Mouse (Mus musculus): Measurements from ENCODE around the gene D130052B06Rik.

D130052B06Rik gene

DNA sequence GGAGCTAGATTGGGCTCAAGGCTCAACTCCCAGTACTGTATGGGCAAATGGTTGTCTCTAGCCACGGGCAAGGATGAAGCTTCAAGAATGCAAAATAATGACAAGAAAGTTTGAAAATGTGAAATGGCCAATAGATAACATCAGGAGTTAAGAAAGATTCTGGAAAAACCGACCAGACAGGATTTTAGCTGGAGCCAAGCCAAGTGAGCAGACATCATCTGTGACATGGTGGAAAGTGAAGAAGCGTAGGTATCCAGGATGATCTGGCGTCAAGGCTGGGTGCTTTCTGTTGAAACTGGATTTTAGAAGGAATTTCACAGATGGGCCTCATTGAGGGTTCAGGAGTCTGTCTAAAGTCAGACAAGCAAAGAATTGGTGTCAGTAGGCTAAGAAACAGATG, at the start of gene D130052B06Rik:
Gene D130052B06Rik (plus strand): TSS at position 317 of the 400 bp plus-strand sequence.
- DNase-seq (ENCODE audit: low read depth) = no peak

DNA sequence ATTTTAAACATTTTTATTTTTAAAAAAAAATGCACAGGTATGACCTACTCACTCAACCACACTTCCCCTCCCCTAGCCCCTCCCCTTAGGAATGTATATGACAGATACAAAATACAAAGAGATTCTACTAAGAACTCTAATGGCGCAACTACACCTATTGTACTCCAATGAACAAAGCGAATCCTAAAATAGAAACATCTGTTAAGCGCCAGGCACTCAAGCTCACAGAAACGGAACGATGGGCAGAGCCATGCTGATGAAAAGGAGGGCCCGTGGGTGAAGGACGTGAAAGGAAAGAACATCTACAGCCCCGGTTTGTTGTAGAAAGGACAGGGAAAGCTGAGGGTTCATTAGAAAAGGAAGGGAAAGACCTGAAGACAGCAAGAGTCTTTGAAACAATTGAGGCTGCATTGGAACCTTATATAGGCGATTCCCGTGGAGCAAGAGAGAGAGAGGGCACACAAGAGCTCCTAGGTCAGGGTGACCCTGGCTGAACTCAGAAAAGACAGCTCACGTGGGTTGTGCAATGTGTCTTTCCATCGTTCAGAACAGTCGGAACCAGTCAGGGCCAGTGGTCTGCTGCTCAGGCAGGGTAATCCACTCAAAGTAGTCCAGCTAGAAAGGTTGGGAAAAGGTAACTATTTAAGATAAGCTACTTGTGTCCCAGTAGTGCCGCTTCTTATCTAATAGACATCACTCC, 48.1 kb upstream of the D130052B06Rik start:
- DNase-seq (ENCODE audit: low read depth) = no peak

DNA sequence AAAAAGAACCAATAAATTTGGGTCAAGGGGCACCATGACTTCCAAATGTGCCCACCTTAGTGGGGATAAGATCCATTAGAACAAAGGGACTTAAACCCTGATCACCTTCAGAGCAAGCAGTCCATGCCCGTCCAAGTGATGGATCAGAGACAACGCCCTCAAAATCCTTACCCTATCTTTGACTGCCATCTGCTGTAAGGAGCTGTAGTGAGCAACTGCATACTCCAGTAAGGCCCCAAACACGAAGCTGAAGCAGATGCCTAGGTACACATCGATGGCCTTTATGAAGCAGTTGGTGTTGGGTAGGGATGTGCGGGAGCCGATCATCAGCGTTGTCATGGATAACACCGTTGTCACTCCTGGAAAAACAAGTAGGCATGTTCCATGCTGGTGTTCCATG, 45.0 kb upstream of the D130052B06Rik start:
- peak; percentile 26 for DNase-seq (ENCODE audit: low read depth)

DNA sequence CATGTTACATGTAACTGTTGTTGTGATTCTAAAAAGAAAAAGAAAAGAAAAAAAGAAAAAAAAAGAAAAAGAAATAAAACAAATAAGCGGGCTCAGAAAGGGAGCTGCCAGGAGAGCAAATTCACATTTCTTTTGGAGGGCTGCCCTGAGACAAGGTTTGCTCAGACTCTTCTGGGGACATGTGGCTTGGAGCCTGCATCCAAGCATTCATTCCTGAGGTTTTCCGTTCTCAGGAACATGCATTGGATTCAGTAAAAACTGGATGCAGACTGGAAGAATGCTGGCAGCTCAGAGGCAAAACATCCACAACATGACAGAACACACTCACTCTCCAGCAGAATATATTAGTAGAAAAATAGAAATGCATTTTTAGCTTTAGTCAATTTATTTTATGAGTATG, 35.2 kb upstream of the D130052B06Rik start:
- DNase-seq (ENCODE audit: low read depth) = no peak

DNA sequence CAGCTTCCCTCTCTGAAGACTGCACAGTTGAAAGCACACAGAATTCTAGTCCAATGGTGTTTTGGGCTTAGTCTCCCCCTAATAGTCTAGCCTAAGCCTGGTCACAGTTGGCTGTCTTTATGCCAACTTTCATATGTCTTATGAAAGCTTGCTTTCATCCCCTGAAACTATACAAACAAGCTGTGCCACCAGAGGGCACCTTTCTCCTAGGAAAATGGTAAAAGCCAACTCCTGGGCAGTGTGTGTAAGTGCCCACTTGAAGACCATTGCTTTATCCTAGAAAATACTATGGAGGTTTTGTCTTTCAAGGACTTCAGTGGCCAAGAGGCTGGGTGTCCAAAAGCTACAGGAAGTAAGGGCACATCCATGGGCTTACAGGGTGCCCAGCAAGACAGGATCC, 28.7 kb upstream of the D130052B06Rik start:
- DNase-seq (ENCODE audit: low read depth) = peak; percentile 49

DNA sequence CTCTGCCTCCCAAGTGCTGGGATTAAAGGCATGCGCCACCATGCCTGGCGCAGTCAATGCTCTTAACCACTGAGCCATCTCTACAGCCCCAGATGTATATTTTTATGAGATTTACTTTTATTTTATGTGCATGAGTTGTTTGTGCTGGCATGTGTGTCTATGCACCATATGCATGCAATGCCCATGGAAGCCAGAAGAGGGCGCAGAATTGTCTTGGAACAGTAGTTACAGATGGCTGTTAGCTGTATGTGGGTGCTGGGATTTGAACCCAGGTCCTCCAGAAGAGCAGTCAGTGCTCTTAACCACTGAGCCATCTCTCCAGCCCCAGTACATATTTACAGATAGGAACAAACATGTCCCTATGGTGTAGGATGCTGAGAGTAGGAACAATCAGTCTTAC, 24.2 kb upstream of the D130052B06Rik start:
- DNase-seq (ENCODE audit: low read depth) = peak; percentile 17

DNA sequence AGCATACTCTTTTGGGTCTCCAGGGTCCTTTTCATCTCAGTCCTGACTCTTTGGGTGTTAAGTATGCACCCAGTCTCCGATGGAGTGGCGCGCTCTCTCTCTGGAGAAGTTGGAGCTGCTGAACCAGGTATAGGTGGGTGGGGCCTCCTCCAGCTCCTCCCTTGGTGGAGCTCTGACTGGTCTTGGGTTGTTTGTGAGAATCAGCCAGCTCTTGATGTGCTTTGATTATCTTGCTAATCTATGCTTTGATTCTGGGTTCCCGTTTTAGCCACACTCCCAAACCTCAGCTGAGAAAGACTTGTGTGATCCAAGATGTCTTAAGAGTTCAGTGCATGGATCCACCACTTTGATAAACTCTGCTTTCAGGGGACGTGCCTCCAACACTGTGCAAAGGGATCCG, 20.2 kb upstream of the D130052B06Rik start, which contains the start of gene Gabrp:
Gene Gabrp (minus strand): TSS at position 101 of the 400 bp plus-strand sequence.
- no peak for DNase-seq (ENCODE audit: low read depth)

DNA sequence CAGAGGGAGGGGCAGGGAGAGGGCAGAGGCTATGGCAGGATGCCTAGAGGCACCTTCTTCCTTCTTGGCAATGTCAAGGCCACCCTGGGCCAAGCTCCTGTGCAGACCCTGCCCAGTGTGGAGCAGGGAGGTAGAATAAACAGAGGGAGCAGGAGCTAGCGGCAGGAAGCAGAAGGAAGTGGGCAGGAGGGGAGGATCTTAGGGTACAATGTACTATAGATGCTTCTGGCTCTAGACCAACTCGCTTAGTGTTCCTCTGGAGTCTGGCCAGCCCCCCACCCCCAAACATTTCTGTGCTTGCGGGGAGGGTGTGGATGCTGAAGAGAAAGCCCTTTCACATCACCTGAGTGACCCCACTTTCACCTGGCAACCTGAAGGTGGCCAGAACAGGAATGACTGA, 19.5 kb upstream of the D130052B06Rik start:
- no peak for DNase-seq (ENCODE audit: low read depth)

DNA sequence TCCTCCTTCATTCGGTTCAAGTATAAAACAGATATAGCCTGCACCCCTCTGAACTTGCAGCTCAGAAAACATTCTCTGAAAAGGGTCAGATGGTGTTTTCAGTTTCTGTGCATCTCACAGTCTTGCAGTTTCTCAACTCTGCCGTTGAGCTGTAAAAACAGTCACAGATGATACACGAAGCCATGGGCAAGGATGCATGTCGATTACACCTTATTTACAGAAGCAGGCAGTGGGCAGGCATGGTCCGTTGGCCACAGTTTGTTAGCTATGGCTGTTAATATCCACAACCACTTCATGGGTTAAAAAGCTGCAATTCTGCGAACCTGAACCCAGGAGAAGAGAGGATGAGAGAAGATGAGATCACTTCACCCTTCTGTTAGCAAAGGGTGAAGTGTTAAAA, 12.5 kb upstream of the D130052B06Rik start:
- DNase-seq (ENCODE audit: low read depth) = no peak

DNA sequence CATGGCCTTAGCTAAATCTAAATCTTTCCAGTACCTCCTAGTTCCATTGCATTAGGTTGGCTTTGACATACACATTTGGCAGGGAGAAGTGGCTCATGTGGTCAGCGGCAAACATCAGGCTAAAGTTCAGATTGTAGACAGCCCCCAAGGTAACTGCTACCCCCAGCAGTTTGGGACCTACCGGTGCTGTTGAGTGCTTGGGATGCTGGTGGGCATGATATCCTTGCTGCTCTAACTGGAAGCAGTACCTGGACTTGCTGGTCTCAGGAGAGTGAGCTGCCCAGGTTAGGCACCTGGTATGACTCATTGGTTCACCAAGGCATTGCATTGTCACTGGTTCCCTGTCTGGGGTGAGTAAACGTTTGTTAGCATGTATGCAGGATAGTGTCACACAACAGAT, 8.3 kb upstream of the D130052B06Rik start:
- no peak for DNase-seq (ENCODE audit: low read depth)

DNA sequence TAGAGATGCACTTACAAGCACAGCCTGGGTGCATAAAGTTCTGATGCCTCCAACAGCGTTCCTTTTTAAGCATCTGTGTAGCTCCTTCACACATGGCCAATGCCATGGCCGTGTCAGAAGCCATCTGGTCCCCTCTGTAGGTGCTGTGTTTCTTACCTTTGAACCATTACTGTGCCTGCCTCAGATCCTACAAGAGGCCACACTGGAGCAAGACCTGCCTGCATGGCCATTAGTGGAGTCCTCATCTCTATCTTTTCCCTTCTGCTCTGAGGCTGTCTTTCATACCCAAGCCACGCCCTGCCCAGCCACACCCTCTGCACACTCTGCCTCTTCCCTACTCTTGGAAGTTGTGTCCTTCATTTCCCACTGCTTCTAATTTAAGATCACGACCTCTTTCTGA, 6.3 kb upstream of the D130052B06Rik start:
- no peak for DNase-seq (ENCODE audit: low read depth)

DNA sequence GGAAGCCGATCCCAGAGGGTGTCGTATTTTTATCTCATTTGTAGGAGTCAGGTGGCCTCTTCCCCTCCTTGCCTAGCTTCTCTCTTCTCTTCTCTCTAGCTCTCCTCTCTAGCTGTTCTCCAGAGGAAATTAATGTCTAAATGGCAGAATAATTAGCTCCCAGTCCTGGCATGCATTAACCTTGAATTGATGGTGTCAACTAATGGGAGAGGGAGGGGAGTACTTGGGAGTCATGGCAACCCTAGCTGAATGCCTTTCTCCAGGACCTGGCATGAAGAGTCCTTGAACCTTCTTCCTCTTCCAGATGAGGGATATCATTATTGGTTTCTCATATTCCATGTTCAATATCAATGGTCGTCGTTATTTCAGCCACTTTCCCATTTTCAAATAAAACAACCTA, 2.4 kb upstream of the D130052B06Rik start:
- no peak for DNase-seq (ENCODE audit: low read depth)

DNA sequence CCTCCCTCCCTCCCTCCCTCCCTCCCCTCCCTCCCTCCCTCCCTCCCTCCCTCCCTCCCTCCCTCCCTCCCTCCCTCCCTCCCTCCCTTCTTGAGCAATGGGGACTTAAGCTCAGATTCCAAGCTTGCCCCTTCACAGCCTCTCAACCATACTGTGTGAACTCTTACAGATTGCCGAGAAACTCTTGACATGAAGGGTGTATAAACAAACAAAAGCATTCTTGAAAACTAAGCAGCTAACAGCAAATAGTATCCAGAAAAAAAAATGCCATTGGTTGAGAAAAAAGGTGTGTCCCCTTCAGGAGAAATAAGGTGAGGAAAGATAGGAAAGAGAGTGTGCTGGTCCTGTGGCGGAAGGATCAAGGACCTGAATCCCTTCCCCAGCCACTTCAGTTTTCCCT, 4.1 kb downstream of the D130052B06Rik start:
- DNase-seq (ENCODE audit: low read depth) = no peak

DNA sequence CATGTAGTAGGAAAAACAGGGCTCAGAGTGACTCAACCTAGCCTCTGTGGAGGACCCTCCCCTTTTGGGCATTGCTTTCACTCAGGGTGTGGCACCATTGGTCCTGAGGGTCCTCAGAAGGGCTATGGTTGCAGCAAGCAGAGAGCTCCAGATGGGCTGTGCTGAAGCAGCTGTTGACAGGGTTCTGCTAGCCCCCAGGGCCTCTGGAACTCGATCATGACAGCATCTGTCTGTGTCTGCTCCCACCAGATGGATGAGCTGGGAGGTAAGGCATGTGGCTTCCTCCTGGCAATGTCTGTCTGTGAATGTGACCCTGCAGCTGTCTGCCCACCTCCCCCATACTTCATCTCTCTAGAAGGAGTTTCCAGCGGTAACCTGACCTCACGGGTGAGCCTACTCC, 8.7 kb downstream of the D130052B06Rik start:
- no peak for DNase-seq (ENCODE audit: low read depth)

DNA sequence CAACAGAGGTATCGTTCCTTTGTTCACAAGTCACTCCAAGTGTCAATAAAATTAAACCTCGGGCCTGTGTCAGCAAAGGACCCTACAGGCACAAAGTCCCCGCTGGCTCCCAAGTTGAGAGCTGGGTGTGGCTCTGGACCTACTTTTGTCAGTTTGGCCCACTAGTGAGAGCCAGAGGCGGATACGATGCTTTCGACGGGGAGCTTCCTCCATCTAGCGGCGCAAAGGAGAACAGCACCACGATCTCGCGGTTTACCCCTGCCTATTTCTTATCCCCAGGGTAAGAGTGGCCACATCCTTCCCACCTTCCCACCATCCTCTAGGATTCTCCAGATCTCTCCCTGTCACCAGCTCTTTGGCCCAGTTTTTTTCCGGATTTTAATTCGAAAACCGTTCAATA, 15.1 kb downstream of the D130052B06Rik start:
- peak; percentile 58 for DNase-seq (ENCODE audit: low read depth)

DNA sequence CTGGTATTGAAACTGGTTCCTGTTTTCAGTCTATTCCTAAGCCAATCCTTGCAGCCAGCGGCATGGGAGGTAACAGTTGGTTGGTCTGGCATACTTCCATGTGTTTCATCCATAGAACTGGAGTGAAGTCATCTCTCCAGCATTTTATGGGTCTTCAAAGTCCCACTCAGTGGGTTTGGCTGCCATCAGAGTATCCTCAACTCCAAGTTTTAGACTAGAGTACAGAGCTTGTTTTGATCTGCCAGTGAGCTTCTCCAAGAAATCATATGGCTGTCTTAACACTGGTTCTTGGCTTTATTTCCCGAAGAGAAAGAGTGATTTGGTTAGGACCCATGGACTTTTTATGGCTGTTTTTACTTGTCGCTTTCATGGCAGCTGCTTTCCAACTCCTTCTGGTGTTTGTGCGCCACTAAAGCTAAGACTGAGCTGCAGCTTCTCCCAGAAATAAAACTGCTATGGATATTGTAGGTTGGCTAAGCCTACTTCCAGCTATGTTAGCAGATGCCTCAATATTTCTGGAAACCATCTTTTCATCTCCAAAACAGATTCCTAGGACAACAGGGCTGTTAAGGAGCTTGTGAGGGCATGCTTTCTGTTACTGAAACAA, 28.1 kb downstream of the D130052B06Rik start:
- no peak for DNase-seq (ENCODE audit: low read depth)

DNA sequence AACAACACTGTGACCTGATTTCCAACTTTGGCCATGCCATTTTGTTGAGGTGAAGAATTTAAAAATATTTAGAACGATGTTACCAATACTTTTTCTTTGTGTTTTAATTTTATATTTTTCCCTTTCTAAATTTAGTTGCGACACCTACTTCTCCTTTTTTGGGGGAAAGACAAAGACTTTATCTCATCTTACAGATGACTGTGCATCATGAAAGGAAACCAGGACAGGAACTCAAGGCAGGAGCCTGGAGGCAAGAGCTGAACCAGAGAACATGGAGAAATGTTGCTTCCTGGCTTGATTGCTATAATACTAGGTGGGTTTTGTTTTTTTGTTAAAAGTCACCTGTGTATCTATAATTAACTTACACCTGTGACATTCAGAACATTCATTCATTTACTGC, 38.0 kb downstream of the D130052B06Rik start:
- DNase-seq (ENCODE audit: low read depth) = peak; percentile 84

DNA sequence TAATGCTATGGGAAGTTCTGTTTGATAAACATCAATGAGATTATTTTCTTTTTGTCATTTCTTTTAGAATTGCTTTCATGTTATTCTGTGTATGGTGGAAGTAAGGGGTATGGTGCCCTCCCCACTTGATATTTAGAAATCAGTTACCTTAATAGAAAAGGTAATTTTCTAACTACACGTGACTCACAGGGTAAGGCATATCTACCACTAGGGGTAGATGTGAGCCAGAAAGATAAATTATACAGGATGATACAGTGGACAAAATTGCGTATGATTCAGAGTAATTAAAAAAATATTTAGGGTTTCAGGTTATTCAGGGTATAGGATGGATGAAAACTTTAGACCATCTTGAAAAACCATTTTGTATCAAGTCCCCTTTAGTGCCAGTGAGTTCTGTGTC, 50.3 kb downstream of the D130052B06Rik start:
- no peak for DNase-seq (ENCODE audit: low read depth)

DNA sequence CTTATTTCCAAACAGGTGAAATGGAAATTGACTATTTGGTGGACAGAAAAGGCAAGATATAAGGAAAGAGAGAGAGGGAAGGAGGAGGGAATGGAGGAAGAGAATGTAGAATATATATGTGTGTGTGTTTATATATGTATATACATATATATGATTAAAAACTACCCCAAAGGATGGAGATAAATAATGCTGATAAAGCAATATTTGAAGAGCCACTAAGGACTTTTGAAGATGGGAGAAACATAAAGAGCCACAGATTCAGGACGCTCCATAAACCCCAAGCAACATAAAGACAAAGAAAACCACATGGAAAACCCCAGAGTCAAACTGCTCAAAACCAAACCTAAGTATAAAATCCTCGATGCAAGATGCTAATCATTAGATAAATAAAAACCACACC, 55.4 kb downstream of the D130052B06Rik start:
- no peak for DNase-seq (ENCODE audit: low read depth)

DNA sequence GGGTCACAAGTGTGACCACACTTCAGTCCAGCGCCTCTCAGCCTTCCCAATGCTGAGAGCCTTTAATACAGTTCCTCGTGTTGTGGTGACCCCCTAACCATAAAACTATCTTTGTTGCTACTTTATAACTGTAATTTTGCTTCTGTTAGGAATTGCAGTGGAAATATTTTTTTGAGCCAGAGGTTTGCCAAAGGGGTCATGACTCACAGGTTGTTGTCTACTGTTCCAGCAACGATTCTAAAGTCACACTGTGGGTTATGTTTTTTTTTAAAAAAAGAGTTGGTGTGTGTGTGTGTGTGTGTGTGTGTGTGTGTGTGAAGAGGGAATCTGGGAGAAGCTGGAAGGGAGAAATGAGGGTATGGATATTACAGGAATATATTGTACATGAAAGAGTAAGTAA, 56.1 kb downstream of the D130052B06Rik start:
- peak; percentile 31 for DNase-seq (ENCODE audit: low read depth)

DNA sequence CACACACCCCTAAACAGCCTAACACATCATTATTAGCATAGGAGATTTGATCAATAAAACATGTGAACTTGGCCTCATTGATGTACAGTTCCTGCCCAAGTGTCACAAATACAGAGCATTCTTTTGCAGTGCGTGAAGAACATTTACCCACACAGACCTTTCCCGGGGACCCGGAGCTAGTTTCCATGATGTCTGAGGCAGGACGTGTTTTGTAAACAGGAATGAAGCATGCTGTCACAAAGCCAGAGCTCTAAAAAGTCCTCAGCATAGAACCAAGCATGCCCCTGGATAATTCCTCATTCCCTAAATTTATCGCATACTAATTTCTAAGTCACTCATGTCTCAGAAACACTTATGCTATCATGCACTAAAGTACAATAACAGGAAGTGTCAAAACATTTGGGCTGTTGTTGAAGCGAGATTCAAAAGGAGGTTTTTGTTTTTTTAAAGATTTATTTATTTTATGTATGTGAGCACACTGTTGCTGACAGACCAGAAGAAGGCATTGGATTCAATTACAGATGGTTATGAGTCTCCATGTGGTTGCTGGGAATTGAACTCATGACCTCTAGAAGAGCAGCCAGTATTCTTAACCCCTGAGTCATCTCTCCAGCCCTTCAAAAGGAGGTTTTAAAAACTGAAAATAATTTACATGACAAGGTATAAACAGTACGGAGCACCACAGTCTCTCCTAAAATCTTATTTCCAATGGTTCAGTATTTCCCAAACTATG, 56.9 kb downstream of the D130052B06Rik start:
- DNase-seq (ENCODE audit: low read depth) = no peak

DNA sequence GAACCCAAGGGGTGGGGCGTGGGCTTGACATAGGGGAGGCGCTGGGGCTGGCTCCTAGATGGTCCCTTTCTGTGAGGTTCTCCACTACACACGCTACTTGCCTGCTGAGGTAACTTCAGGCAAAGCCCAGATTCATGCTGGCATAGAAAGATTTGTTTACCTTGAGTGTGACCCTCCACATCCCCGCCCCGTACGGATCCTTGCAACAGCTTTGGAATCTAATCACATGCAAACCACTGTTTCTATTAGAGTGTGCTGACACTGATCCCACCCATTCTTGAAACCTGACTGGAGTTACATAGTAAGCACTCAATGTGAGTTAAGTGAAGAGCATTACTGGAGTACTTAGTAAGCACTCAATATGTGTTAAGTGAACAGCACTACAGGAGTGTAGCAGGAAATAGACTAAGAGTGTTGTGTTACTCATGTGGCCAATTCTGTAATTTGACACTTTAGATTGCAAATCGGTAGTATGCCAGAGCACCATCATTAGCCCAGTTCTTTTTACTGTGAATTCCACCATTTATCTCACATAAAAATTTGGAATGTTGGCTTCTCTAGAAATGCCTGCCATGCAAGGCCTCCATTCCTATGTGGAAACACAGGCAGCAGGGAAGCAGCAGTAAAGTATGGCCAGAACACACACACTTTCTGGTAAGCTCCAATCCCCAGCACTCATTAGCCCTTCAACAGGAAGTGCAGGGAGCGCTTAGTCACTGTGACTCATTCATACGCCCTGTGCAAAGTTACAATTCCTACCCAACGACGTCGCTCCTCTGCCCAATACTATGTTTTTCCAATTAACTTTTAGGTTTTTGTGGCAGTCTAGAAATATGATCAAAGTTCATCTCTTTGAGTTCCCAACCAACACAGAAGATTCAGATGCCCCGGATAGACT, 61.2 kb downstream of the D130052B06Rik start:
- peak; percentile 93 for DNase-seq (ENCODE audit: low read depth)

Data from 416B (cell line).